Mouse (Mus musculus) heart, postnatal 0 days (tissue): ENCODE results near the gene Hrct1. TPM values are rescaled to one million over a fixed set of nuclear protein-coding genes. Genes with fewer than 3 reads are reported as not detected.
A peak's percentile ranks its signal among the peaks of the same experiment; 100 is the strongest.

Source experiments
- ATAC-seq: fragments of 200-750 bp; cut with Nextera tagmentation; 2 replicates; pipeline ENCODE4 v1.8.0; 2017; ENCODE audit warnings: low read depth, moderate number of reproducible peaks, moderate library complexity; ENCODE audit not compliant: insufficient read depth
- DNase-seq: peaks from one replicate; pipeline ENCODE4 v3.0.0-alpha.2; 2016; ENCODE audit warnings: low spot score
- H3K27ac ChIP-seq: fragments of 300-500 bp; sonication (generic); 2 replicates; pipeline ENCODE4 v1.5.1; 2014; ENCODE audit warnings: low read depth, mild to moderate bottlenecking
- H3K27me3 ChIP-seq: fragments of 300-500 bp; sonication (generic); 2 replicates; pipeline ENCODE4 v1.6.1; 2014; ENCODE audit warnings: low read length, mixed read lengths; ENCODE audit not compliant: control insufficient read depth, insufficient read depth
- H3K36me3 ChIP-seq: fragments of 300-500 bp; sonication (generic); replicated peaks from 2 replicates; pipeline ENCODE4 v1.6.1; 2014; ENCODE audit warnings: low read length, mixed read lengths; ENCODE audit not compliant: control insufficient read depth, insufficient read depth
- H3K4me1 ChIP-seq: fragments of 300-500 bp; sonication (generic); 2 replicates; pipeline ENCODE4 v1.6.1; 2014; ENCODE audit warnings: antibody characterized with exemption; ENCODE audit not compliant: control insufficient read depth, insufficient read depth
- H3K4me2 ChIP-seq: fragments of 300-500 bp; sonication (generic); 2 replicates; pipeline ENCODE4 v1.6.1; 2014; ENCODE audit warnings: low read depth, mild to moderate bottlenecking, low read length, moderate library complexity
- H3K4me3 ChIP-seq: fragments of 300-500 bp; sonication (generic); 2 replicates; pipeline ENCODE4 v1.5.1; 2014; ENCODE audit warnings: low read depth, low read length
- H3K9ac ChIP-seq: fragments of 300-500 bp; sonication (generic); replicated peaks from 2 replicates; pipeline ENCODE4 v1.6.1; 2014; ENCODE audit warnings: low read depth, low read length, mixed read lengths
- H3K9me3 ChIP-seq: fragments of 300-500 bp; sonication (generic); replicated peaks from 2 replicates; pipeline ENCODE4 v1.6.1; 2016; ENCODE audit warnings: low read length; ENCODE audit not compliant: control insufficient read depth
- CTCF ChIP-seq: IDR thresholded peaks from 2 replicates; pipeline ENCODE4 v1.5.1; 2016; ENCODE audit warnings: antibody characterized with exemption, control low read depth, low read depth
- EP300 ChIP-seq: IDR thresholded peaks from 2 replicates; pipeline ENCODE4 v1.6.1; 2016; ENCODE audit warnings: antibody characterized with exemption, low read depth
- WGBS: fragments of 180-500 bp; shearing (Covaris S2); extraction: QIAGEN DNeasy Blood & Tissue Kit; methylation state at CpG from one replicate; pipeline ENCODE4 v1.1.7; 2014; 5-methylcytosine and 5-hydroxymethylcytosine counted together
- polyA plus RNA-seq: library from polyadenylated mRNA; unstranded; fragments of >200 nt; fragmentation: Nextera tagmentation; extraction: Ambion mirVana; gene quantifications from 2 replicates; pipeline ENCODE4 v1.2.1, GENCODE M21; 2015
- total RNA-seq: library from RNA; depleted of rRNA; stranded (reverse); fragments of >200 nt; gene quantifications from 2 replicates; pipeline ENCODE4 v1.2.3, GENCODE M21; 2014; ENCODE audit warnings: low replicate concordance

Gene Hrct1
- total and polyA plus RNA-seq, 2 experiments from 2014 or later = 4.5 to 9.5 TPM

DNA sequence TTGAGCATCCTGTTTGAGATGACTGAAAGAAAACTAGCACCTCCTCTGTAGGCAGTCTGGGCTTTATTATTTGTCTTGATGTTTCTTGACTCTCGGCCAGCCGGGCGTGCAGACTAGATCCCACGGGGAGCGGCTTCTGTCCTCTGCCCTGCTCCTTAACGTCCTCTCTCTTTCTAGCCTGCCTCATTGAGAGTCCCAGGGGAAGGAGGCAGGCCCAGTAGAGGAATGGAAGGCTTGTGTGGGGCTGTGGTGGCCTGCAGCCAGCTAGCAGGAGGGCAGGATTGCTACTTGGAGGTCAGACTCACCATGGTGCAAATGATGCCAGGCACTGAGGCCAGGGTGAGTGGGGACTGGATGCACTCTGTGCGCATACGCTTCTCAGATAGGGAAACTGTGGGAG lies 23.1 kb upstream of the Hrct1 start:
- Histone ChIP-seq H3K9me3 (no peaks in the 10 kb centered on the region), H3K9ac (no peak overlapping the region), H3K4me2 (no peak overlapping the region), H3K27me3 (no peaks in the 10 kb centered on the region), H3K27ac (no peak overlapping the region), H3K4me1 (no peaks in the 10 kb centered on the region), H3K4me3 (no peak overlapping the region), H3K36me3 (no peaks in the 10 kb centered on the region)
- no peak for ATAC-seq
- 72% methylated on average over 8 of the region's 8 CpGs for WGBS
- TF ChIP-seq EP300 (no peak), CTCF (no peak)
- DNase-seq = no peak

DNA sequence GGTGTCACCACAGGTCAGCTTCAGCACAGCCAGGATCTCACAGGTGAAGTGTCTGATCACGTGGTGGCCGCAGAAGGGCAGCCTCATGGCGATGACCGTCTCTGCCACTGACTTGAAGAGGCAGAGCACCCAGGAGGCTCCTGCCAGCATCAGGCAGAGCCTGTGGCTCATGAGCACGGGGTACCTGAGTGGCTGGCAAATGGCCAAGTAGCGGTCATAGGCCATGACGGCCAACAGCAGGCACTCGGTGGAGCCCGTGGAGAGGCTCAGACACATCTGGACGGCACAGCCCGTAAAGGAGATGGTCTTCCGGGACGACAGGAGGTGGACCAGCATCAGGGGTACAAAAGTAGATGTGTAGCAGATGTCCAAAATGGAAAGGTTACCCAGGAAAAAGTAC lies 21.0 kb upstream of the Hrct1 start:
- no peak for ATAC-seq

DNA sequence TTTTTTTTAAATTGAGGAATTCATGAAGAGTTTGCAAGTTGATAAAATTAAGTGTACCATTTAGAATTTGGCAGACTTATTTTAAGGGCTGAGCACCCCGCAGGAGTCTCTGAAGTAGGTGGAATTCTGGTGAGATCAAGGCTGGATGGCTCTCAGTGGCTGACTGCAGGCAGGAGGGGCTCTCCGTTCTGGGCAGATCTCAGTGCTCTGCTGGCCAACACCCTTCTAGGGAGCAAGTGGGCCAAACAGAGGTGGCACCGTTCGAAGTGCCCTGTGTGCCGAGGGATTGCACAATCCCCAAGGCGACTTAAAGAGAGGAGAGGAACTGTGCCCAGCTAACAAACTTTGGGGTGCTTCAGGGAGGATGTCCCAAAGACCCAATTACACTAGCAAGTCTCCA lies 17.1 kb upstream of the Hrct1 start, which contains the start of gene Olfr71:
TSS of gene Olfr71 (minus strand) at position 387 of the 400 bp plus-strand sequence.
- 53% methylated on average over 6 of the region's 6 CpGs for WGBS
- Histone ChIP-seq H3K9me3 (no peaks in the 10 kb centered on the region), H3K4me1 (peaks cover 7% of the 10 kb centered on the region; the same call in 1 of the 2 replicates), H3K27me3 (0 out of 2 replicates have a peak, but pooled peaks cover 3% of the 10 kb centered on the region), H3K9ac (no peak within 1 kb of the TSS), H3K4me3 (no peak within 1 kb of the TSS), H3K27ac (no peak within 1 kb of the TSS), H3K4me2 (no peak within 1 kb of the TSS), H3K36me3 (no peaks in the 10 kb centered on the region)
- ATAC-seq = no peak
- no peak for DNase-seq
- TF ChIP-seq EP300 (no peak), CTCF (no peak)

More for the DNA sequence above, 21.0 kb upstream of the Hrct1 start:
- no peak for TF ChIP-seq CTCF
- no peak for TF ChIP-seq EP300
- Histone ChIP-seq H3K4me1 (no peaks in the 10 kb centered on the region), H3K36me3 (no peaks in the 10 kb centered on the region), H3K4me3 (no peak overlapping the region), H3K9me3 (no peaks in the 10 kb centered on the region), H3K27me3 (0 out of 2 replicates have a peak, but pooled peaks cover 3% of the 10 kb centered on the region), H3K9ac (no peak overlapping the region), H3K4me2 (no peak overlapping the region), H3K27ac (no peak overlapping the region)
- DNase-seq = no peak
- WGBS = 65% methylated on average over 13 of the region's 13 CpGs

DNA sequence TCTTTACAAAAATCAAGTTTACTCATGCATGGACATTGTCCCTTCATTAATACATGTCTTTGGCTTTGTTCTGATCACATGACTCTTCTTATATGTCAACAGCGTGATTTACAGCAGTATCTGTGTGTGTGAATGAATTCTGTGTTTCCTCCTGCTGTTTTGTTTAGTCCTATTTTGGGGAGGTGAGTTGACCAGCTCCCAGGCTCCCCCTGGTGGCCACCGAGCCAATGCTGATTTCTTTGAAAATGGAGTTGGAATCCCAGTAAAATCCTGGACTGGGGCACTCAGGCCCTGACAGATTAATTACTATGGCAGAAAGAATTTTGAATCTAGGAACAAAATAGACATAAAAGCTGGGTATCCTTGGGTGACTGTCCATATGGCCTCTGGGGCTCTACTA lies 15.2 kb upstream of the Hrct1 start:
- Histone ChIP-seq H3K27ac (no peak overlapping the region), H3K9me3 (no peaks in the 10 kb centered on the region), H3K36me3 (no peaks in the 10 kb centered on the region), H3K4me2 (no peak overlapping the region), H3K27me3 (0 out of 2 replicates have a peak, but pooled peaks cover 3% of the 10 kb centered on the region), H3K9ac (no peak overlapping the region), H3K4me3 (no peak overlapping the region), H3K4me1 (peaks cover 7% of the 10 kb centered on the region; the same call in 1 of the 2 replicates)
- WGBS = 0% methylated on average over 2 of the region's 2 CpGs
- TF ChIP-seq CTCF (peak; percentile 90), EP300 (no peak)
- ATAC-seq (peak; percentile 62; the same call in 1 of the 2 replicates), DNase-seq (peak; percentile 72)

DNA sequence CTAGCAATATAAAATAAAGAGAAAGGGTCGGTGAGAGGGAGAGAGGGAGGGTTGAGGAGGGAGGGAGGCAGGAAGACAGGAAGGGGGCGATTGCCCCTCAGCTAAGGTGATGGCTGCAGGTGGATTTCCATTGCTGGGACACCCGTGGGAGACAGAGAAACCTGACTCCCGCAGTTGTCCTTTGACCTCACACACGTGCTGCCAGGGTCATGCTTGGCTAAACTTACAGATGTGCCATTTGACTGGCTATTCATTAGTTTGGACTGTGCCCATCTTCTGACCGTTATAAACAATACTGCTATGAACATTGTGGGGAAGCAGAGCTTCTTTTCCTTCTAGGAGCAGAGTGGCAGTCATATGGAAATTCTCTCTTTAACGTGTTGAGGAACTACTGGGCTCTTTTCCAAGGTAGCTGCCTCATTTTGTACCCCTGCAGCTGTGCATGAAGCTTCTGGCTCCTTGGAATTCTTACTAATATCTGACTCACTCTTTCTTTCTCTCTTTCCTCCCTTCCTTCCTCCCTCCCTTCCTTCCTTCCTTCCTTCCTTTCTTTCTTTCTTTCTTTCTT lies 13.3 kb upstream of the Hrct1 start:
- no peak overlapping the region for H3K4me3 ChIP-seq
- ATAC-seq (no peak), DNase-seq (no peak)
- no peaks in the 10 kb centered on the region for H3K9me3 ChIP-seq
- H3K36me3 ChIP-seq = no peaks in the 10 kb centered on the region
- no peak for TF ChIP-seq CTCF
- no peak for TF ChIP-seq EP300
- H3K27ac ChIP-seq = no peak overlapping the region
- H3K9ac ChIP-seq = no peak overlapping the region
- 54% methylated on average over 7 of the region's 7 CpGs for WGBS
- no peak overlapping the region for H3K4me2 ChIP-seq
- H3K4me1 ChIP-seq = peaks cover 7% of the 10 kb centered on the region; the same call in 1 of the 2 replicates
- H3K27me3 ChIP-seq = 0 out of 2 replicates have a peak, but pooled peaks cover 3% of the 10 kb centered on the region
